14 mouse cellular contexts compared by ENCODE assay signal in the genomic region with DNA sequence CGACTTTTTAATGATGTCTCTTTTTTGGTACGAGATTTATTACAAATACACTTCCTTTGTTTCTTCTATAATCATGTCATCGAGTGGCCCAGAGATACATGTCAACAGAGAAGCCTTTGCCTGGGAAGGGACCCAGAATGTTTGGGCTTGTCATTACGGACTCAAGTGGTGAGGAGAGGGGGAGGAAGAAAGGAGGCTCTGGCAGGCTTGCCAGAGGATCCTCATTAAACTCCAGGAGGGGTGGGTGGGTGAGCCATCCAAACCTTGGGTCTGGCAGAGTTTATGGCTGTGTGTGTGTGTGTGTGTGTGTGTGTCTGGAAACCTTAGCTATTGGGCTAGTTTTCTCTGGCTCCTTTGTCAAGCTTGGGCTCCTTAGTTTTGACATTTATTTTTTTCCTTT.
A peak's percentile ranks its signal among the peaks of the same experiment; 100 is the strongest.
DNase-seq lines count a peak whose midpoint lies in the region; ATAC-seq and TF ChIP-seq lines count a peak whose summit lies in the region.
"Had no signal": no experiment of that assay in that cellular context is flagged by ENCODE, and none has a peak within 500 bp of the region (broad histone marks: within the 10 kb centered on the region; RNA-seq: fewer than 3 reads in every experiment).

No protein-coding gene starts in this region.

- no peak overlapping the region for H3K4me3 ChIP-seq in gastrocnemius, adult 2 months
- no peak overlapping the region for H3K4me3 ChIP-seq in lung, embryonic 14.5 days (ENCODE audit: low read depth, low read length)
- H3K4me3 ChIP-seq in embryonic facial prominence, embryonic 15.5 days (replicated peaks), result no peak overlapping the region
- H3K4me3 ChIP-seq: megakaryocyte, embryonic 14.5 days had no signal

- H3K27ac ChIP-seq in gastrocnemius, adult 2 months, result no peak overlapping the region
- peak overlapping the region; percentile 56 for H3K27ac ChIP-seq in lung, embryonic 14.5 days (ENCODE audit: low read depth)
- no peak overlapping the region for H3K27ac ChIP-seq in embryonic facial prominence, embryonic 15.5 days (replicated peaks)

- H3K9ac ChIP-seq in lung, embryonic 14.5 days, result no peak overlapping the region
- no peak overlapping the region for H3K9ac ChIP-seq in embryonic facial prominence, embryonic 15.5 days

- DNase-seq in gastrocnemius, postnatal 14 days, result peak; percentile 29
- no peak for DNase-seq in gastrocnemius, adult 2 months
- peak; percentile 70 for DNase-seq in lung, embryonic 14.5 days
- no peak for DNase-seq in lung, postnatal 25 days (ENCODE audit: low spot score)
- DNase-seq in lung, postnatal 14 days, result peak; percentile 34
- no peak for DNase-seq in MN1 (ENCODE audit: low spot score)
- no peak for DNase-seq in right cerebral cortex, postnatal 36 days (ENCODE audit: low spot score in 2 of 2)
- DNase-seq: adrenal gland, adult 2 months; embryo, embryonic 11 days; spleen, adult 18-20 months had no signal

- no peaks in the 10 kb centered on the region for H3K36me3 ChIP-seq in lung, embryonic 14.5 days (ENCODE audit: insufficient read depth)
- H3K36me3 ChIP-seq in embryonic facial prominence, embryonic 15.5 days, result no peaks in the 10 kb centered on the region

- intact Hi-C loops in gastrocnemius, postnatal 14 days (cut with DNase I; ENCODE audit: low total_unique reads), result no loop called here
- intact Hi-C loops in gastrocnemius, adult 2 months (cut with DNase I), result no loop called here

- H3K27me3 ChIP-seq in lung, embryonic 14.5 days (ENCODE audit: insufficient read depth, low read length), result no peaks in the 10 kb centered on the region
- H3K27me3 ChIP-seq in embryonic facial prominence, embryonic 15.5 days, result no peaks in the 10 kb centered on the region
- H3K27me3 ChIP-seq: Patski had no signal

- H3K4me1 ChIP-seq in lung, embryonic 14.5 days (ENCODE audit: insufficient read depth), result peaks cover 6% of the 10 kb centered on the region; the same call in 1 of the 2 replicates
- H3K4me1 ChIP-seq in embryonic facial prominence, embryonic 15.5 days, result peaks cover 6% of the 10 kb centered on the region

- no peak for TF ChIP-seq CTCF in gastrocnemius, adult 2 months (IDR thresholded peaks at IDR 0.05)
- no peak for TF ChIP-seq CTCF in lung, embryonic 14.5 days (IDR thresholded peaks at IDR 0.05; ENCODE audit: low read depth)

- peak; percentile 83 for ATAC-seq in lung, embryonic 14.5 days (ENCODE audit: insufficient read depth)
- peak; percentile 24; the same call in 1 of the 2 replicates for ATAC-seq in embryonic facial prominence, embryonic 15.5 days (ENCODE audit: insufficient number of reproducible peaks, low FRiP score, low TSS enrichment, low read depth)
- ATAC-seq: Patski had no signal

- H3K4me2 ChIP-seq in lung, embryonic 14.5 days, result no peak overlapping the region
- no peak overlapping the region for H3K4me2 ChIP-seq in embryonic facial prominence, embryonic 15.5 days (replicated peaks)
- H3K4me2 ChIP-seq: heart, embryonic 11.5 days had no signal

- 32% methylated on average over 4 of the region's 4 CpGs for WGBS in lung, embryonic 14.5 days
- WGBS in embryonic facial prominence, embryonic 15.5 days, result 49% methylated on average over 4 of the region's 4 CpGs

- H3K9me3 ChIP-seq in lung, embryonic 14.5 days (ENCODE audit: low read depth, low read length), result no peaks in the 10 kb centered on the region
- H3K9me3 ChIP-seq in embryonic facial prominence, embryonic 15.5 days (replicated peaks), result no peaks in the 10 kb centered on the region

Comparison
In these comparisons a context has a peak if more than half of its experiments do, and no peak if none do; other contexts are left out.
1. DNase-seq: peak in gastrocnemius, postnatal 14 days (single experiment), lung, embryonic 14.5 days (single experiment) and lung, postnatal 14 days (single experiment); none in gastrocnemius, adult 2 months (single experiment), lung, postnatal 25 days (single experiment), MN1 (single experiment) and right cerebral cortex, postnatal 36 days (0 of 2).